Mouse (Mus musculus): ENCODE measurements at regions not wholly inside any gene's neighbourhood (a gene's known extent, or its start where the extent isn't known, plus 50 kb on each side); places are given as distances from the start of the nearest gene placed in this dataset.
A peak's percentile ranks its signal among the peaks of the same experiment; 100 is the strongest.

DNA sequence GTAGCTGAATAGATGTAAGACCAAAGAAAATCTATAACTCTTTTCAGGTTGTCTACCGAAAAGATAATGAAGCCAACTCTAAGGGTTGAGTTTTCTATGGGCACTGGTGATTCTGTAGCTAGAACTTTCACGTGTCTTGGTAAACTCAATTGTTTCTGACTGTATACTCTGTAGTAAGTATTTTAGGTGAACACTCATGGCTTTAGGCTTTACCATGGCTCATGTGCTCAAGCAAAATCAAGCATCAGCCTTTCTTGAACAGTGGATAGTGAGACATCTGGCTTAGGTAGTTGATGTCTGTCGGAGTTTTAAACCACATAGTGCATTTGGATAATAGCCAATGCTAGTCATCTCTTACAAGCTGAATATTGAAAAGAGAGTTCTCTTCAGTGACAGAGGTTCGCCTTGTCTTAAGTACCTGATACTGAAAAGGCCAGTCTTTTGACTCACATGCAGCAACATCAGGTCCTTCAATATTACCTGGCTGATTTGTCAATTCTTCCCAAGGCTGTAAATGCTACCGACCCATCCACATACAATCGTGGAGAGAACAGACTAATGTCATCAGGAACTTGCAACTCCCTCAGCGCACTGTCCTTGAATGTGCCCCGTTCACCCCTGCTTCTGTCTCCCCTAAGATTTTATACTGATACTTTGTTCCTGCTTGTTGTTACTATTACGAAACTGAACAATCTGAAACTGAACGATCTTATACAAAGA lies 57.1 kb upstream of the Gpc5 start:
- ATAC-seq (ENCODE audit: low FRiP score): no peak
- Histone ChIP-seq H3K27ac (ENCODE audit: low read depth, low read length) (no peak overlapping the region), H3K4me2 (ENCODE audit: low read depth, low read length, poor library complexity, severe bottlenecking) (no peak overlapping the region), H3K27me3 (ENCODE audit: insufficient read depth, low read length) (no peaks in the 10 kb centered on the region), H3K9ac (replicated peaks; ENCODE audit: low read length, poor library complexity, severe bottlenecking) (no peak overlapping the region), H3K4me3 (ENCODE audit: low read depth, low read length) (no peak overlapping the region), H3K9me3 (ENCODE audit: low read length) (no peaks in the 10 kb centered on the region), H3K36me3 (ENCODE audit: insufficient read depth, low read length) (no peaks in the 10 kb centered on the region), H3K4me1 (ENCODE audit: insufficient read depth, low read length) (no peaks in the 10 kb centered on the region)
- no peak for TF ChIP-seq CTCF (IDR thresholded peaks at IDR 0.05)
- WGBS: 92% methylated on average over 10 of the region's 10 CpGs
- no peak for DNase-seq (ENCODE audit: low spot score)

- Histone ChIP-seq H3K9me3 (ENCODE audit: low read length) (no peaks in the 10 kb centered on the region), H3K4me1 (ENCODE audit: insufficient read depth, low read length) (no peaks in the 10 kb centered on the region), H3K27ac (ENCODE audit: low read depth, low read length) (no peak overlapping the region), H3K4me2 (ENCODE audit: low read depth, low read length, poor library complexity, severe bottlenecking) (no peak overlapping the region), H3K9ac (replicated peaks; ENCODE audit: low read length, poor library complexity, severe bottlenecking) (no peak overlapping the region), H3K36me3 (ENCODE audit: insufficient read depth, low read length) (no peaks in the 10 kb centered on the region), H3K4me3 (ENCODE audit: low read depth, low read length) (no peak overlapping the region), H3K27me3 (ENCODE audit: insufficient read depth, low read length) (no peaks in the 10 kb centered on the region)
- no peak for DNase-seq (ENCODE audit: low spot score)
- no peak for TF ChIP-seq CTCF (IDR thresholded peaks at IDR 0.05)
- ATAC-seq (ENCODE audit: low FRiP score): no peak
- WGBS: 19% methylated on average over 5 of the region's 5 CpGs
These were observed 54.8 kb upstream of the Gpc5 start for GRCm38 (mm10) chr14:115037086-115037793.

DNA sequence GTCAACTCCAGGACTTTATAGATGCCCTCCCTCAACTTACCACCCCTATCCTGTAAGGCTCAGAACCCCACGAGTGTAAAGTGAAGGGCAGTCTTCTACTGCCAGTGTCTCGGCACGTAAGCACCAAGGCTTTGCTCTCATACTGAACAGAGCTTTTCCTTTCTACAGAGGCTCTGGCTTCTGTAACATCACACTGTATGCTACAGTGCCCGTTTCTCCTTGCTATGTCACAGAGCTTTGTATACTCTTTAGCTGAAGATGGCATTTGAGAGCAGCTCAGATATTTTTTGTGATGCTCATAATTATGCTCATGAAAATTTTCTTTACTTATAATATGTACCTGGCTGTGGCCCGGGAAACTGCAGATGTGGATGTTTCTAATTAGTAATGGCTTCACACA lies 53.2 kb upstream of the Gpc5 start:
- no peak for ATAC-seq (ENCODE audit: low FRiP score)
- TF ChIP-seq CTCF (IDR thresholded peaks at IDR 0.05): no peak
- Histone ChIP-seq H3K9me3 (ENCODE audit: low read length) (no peaks in the 10 kb centered on the region), H3K36me3 (ENCODE audit: insufficient read depth, low read length) (0 out of 2 replicates have a peak, but pooled peaks cover 2% of the 10 kb centered on the region), H3K9ac (replicated peaks; ENCODE audit: low read length, poor library complexity, severe bottlenecking) (no peak overlapping the region), H3K27ac (ENCODE audit: low read depth, low read length) (no peak overlapping the region), H3K27me3 (ENCODE audit: insufficient read depth, low read length) (no peaks in the 10 kb centered on the region), H3K4me1 (ENCODE audit: insufficient read depth, low read length) (0 out of 2 replicates have a peak, but pooled peaks cover 2% of the 10 kb centered on the region), H3K4me3 (ENCODE audit: low read depth, low read length) (no peak overlapping the region), H3K4me2 (ENCODE audit: low read depth, low read length, poor library complexity, severe bottlenecking) (no peak overlapping the region)
- no peak for DNase-seq (ENCODE audit: low spot score)
- 54% methylated on average over 5 of the region's 5 CpGs for WGBS

GRCm38 (mm10) chr14:115039524-115039923 lies 52.5 kb upstream of the Gpc5 start:
- Histone ChIP-seq H3K36me3 (ENCODE audit: insufficient read depth, low read length) (0 out of 2 replicates have a peak, but pooled peaks cover 2% of the 10 kb centered on the region), H3K27ac (ENCODE audit: low read depth, low read length) (no peak overlapping the region), H3K4me1 (ENCODE audit: insufficient read depth, low read length) (0 out of 2 replicates have a peak, but pooled peaks cover 3% of the 10 kb centered on the region), H3K4me3 (ENCODE audit: low read depth, low read length) (no peak overlapping the region), H3K9me3 (ENCODE audit: low read length) (no peaks in the 10 kb centered on the region), H3K27me3 (ENCODE audit: insufficient read depth, low read length) (no peaks in the 10 kb centered on the region), H3K9ac (replicated peaks; ENCODE audit: low read length, poor library complexity, severe bottlenecking) (no peak overlapping the region), H3K4me2 (ENCODE audit: low read depth, low read length, poor library complexity, severe bottlenecking) (no peak overlapping the region)
- 72% methylated on average over 5 of the region's 5 CpGs for WGBS
- DNase-seq (ENCODE audit: low spot score) (no peak), ATAC-seq (ENCODE audit: low FRiP score) (no peak)
- TF ChIP-seq CTCF (IDR thresholded peaks at IDR 0.05): no peak

DNA sequence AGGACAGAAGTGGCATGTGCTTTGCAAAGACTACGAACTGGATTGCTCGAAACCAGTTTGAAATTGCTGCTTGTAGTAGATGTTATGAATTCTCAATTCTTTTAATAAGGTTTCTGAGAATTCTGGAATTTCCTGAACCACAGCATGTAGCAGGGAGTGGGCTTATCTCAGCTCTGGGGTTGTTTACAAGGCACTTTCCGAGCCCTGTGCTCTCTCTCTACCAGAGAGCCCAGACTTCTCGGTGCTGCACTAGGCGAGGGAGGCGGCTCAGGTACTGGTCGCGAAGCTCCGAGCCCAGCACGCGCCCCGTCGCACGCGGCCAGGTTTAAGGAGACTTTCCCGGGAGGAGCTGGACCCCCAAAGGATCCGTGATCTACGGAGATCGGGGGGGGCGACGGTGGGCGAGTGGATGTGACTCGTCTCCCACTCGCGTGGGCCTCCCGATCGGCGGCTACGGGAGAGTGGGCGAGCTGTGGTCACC lies 51.9 kb upstream of the Gpc5 start:
- 2% methylated on average over 30 of the region's 30 CpGs for WGBS
- Histone ChIP-seq H3K36me3 (ENCODE audit: insufficient read depth, low read length) (peaks cover 2% of the 10 kb centered on the region; the same call in 1 of the 2 replicates), H3K4me1 (ENCODE audit: insufficient read depth, low read length) (0 out of 2 replicates have a peak, but pooled peaks cover 3% of the 10 kb centered on the region), H3K9me3 (ENCODE audit: low read length) (no peaks in the 10 kb centered on the region), H3K4me3 (ENCODE audit: low read depth, low read length) (peak overlapping the region; percentile 85), H3K9ac (replicated peaks; ENCODE audit: low read length, poor library complexity, severe bottlenecking) (peak overlapping the region; percentile 79), H3K4me2 (ENCODE audit: low read depth, low read length, poor library complexity, severe bottlenecking) (peak overlapping the region; percentile 91), H3K27me3 (ENCODE audit: insufficient read depth, low read length) (no peaks in the 10 kb centered on the region), H3K27ac (ENCODE audit: low read depth, low read length) (no peak overlapping the region)
- TF ChIP-seq CTCF (IDR thresholded peaks at IDR 0.05): no peak
- DNase-seq (ENCODE audit: low spot score) (peak; percentile 6), ATAC-seq (ENCODE audit: low FRiP score) (no peak)
